Mouse (Mus musculus) myocyte (in vitro differentiated cells): Measurements from ENCODE around the gene Wrap73. TPM values are rescaled to one million over a fixed set of nuclear protein-coding genes. Genes with fewer than 3 reads are reported as not detected.

Experiments
- H3K27me3 ChIP-seq: one replicate; pipeline ENCODE4 v1.6.1; 2011; ENCODE audit not compliant: control insufficient read depth, insufficient read depth, insufficient read length
- H3K36me3 ChIP-seq: one replicate; pipeline ENCODE4 v1.6.1; 2011; ENCODE audit not compliant: control insufficient read depth, insufficient read depth
- H3K4me2 ChIP-seq: one replicate; pipeline ENCODE4 v1.6.1; 2011; ENCODE audit warnings: low read depth, control low read depth
- H3K4me3 ChIP-seq: one replicate; pipeline ENCODE4 v1.5.1; 2011; ENCODE audit warnings: mild to moderate bottlenecking, control low read depth, moderate library complexity
- H3K79me2 ChIP-seq: one replicate; pipeline ENCODE4 v1.6.1; 2011; ENCODE audit not compliant: control insufficient read depth, insufficient read depth
- H3ac ChIP-seq: one replicate; pipeline ENCODE4 v1.6.1; 2011; ENCODE audit not compliant: control insufficient read depth, insufficient read length
- CEBPB ChIP-seq: IDR thresholded peaks from 2 replicates; pipeline ENCODE4 v1.6.1; 2011; ENCODE audit warnings: mild to moderate bottlenecking, moderate library complexity; ENCODE audit not compliant: poor library complexity, insufficient read depth, severe bottlenecking
- E2F4 ChIP-seq: IDR thresholded peaks from one replicate; pipeline ENCODE4 v1.6.1; 2011; ENCODE audit warnings: mild to moderate bottlenecking, control low read depth, moderate library complexity; ENCODE audit not compliant: insufficient read depth
- MAX ChIP-seq: IDR thresholded peaks from one replicate; pipeline ENCODE4 v1.6.1; 2011; ENCODE audit warnings: low read depth, mild to moderate bottlenecking, control low read depth
- MYOD1 ChIP-seq, 3 experiments: IDR thresholded peaks; one replicate each; pipeline ENCODE4 v1.6.1; 2011; ENCODE audit warnings: control low read depth in 2 of 3, low read depth in 2 of 3, mild to moderate bottlenecking in 2 of 3, moderate library complexity in 1 of 3; ENCODE audit not compliant: insufficient read length in 2 of 3, control insufficient read depth in 1 of 3
- MYOG ChIP-seq, 3 experiments: IDR thresholded peaks; one replicate each; pipeline ENCODE4 v1.6.1; 2011; ENCODE audit warnings: control low read depth in 2 of 3, low read depth in 2 of 3, mild to moderate bottlenecking in 2 of 3; ENCODE audit not compliant: insufficient read length in 2 of 3, control insufficient read depth in 1 of 3, insufficient read depth in 1 of 3
- POLR2A ChIP-seq: IDR thresholded peaks from one replicate; pipeline ENCODE4 v1.6.1; 2011; ENCODE audit warnings: low read depth, mild to moderate bottlenecking, control low read depth, moderate library complexity; ENCODE audit not compliant: insufficient read length
- POLR2AphosphoS2 ChIP-seq: IDR thresholded peaks from one replicate; pipeline ENCODE4 v1.6.1; 2011; ENCODE audit warnings: low read depth, control low read depth; ENCODE audit not compliant: insufficient read length
- REST ChIP-seq: IDR thresholded peaks from one replicate; pipeline ENCODE4 v1.6.1; 2011; ENCODE audit warnings: mild to moderate bottlenecking, control low read depth, moderate library complexity; ENCODE audit not compliant: insufficient read depth, insufficient read length
- SRF ChIP-seq: IDR thresholded peaks from one replicate; pipeline ENCODE4 v1.6.1; 2011; ENCODE audit warnings: low read depth; ENCODE audit not compliant: control insufficient read depth, insufficient read length
- TCF12 ChIP-seq: IDR thresholded peaks from one replicate; pipeline ENCODE4 v1.6.1; 2011; ENCODE audit warnings: mild to moderate bottlenecking, control low read depth; ENCODE audit not compliant: poor library complexity, insufficient read depth, severe bottlenecking
- TCF3 ChIP-seq: IDR thresholded peaks from one replicate; pipeline ENCODE4 v1.6.1; 2011; ENCODE audit warnings: low read depth, control low read depth; ENCODE audit not compliant: insufficient read length
- USF1 ChIP-seq: IDR thresholded peaks from one replicate; pipeline ENCODE4 v1.6.1; 2011; ENCODE audit warnings: low read depth, mild to moderate bottlenecking, control low read depth, moderate library complexity
- polyA plus RNA-seq: library from polyadenylated mRNA; unstranded; fragments of >200 nt; fragmentation: generic; extraction: Trizol; gene quantifications from one replicate; pipeline ENCODE4 v1.2.1, GENCODE M21; 2012; ENCODE audit warnings: missing spikeins

Gene Wrap73
- polyA plus RNA-seq = 23.8 TPM

DNA sequence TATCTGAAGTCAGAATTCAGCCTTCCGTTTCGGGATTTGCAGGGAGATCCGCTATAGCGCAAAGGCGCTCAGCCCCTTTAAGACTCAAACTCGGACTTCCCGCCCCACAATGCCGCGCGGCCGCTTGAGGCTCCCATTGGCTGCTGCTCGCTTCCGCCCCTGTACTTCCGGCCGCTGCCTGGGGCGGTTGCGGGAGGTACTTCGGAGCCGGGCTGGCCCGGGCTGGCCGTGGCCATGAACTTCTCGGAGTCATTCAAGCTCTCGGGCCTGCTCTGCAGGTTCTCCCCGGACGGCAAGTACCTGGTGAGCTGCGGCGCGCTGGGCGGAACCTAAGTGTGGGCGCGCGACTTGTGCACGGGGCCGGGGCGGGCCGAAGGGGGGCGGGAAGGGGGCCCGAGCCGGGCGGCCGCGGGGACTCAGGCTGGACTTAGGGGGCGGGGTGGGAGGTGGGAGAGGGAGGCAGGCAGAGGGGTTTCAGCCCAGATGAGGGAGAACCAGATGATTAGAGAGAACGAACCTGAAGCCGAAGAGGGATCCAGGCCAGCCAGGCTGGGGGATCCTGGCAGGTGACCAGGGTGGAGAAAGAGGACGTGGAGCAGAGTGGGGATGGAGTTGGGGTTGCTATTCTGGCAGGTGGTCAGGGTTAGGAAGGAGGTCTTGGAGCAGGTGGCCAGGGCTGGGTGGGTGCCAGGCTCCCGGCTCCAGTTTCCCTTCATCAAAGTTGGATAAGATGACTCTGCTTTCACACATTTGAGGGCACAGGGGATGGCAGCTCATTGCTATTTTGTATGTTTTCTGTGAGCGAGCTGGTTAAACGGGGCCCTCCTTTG, at the start of gene Wrap73:
Gene Wrap73, plus strand, starts transcription at position 162 of the 830 bp plus-strand sequence.
- TF ChIP-seq MYOG (IDR thresholded peaks at IDR 0.05; ENCODE audit: control insufficient read depth in 1 of 3, insufficient read depth in 1 of 3, insufficient read length in 2 of 3, low read depth in 2 of 3) (peak in 1 of 3 experiments; percentile 5), CEBPB (no peak), SRF (no peak), TCF3 (no peak), TCF12 (no peak), MAX (no peak), POLR2AphosphoS2 (no peak), REST (no peak), MYOD1 (IDR thresholded peaks at IDR 0.05; ENCODE audit: control insufficient read depth in 1 of 3, insufficient read length in 2 of 3, low read depth in 2 of 3) (peak in 2 of 3 experiments; percentile 28 to 40), POLR2A (peak; percentile 72), USF1 (no peak), E2F4 (peak; percentile 44)
- Histone ChIP-seq H3K4me3 (peak within 1 kb of the TSS; percentile 52), H3K79me2 (peaks cover 7% of the 10 kb centered on the region), H3K36me3 (no peaks in the 10 kb centered on the region), H3K4me2 (peak within 1 kb of the TSS; percentile 85), H3K27me3 (peaks cover 41% of the 10 kb centered on the region), H3ac (peak within 1 kb of the TSS; percentile 84)

- Histone ChIP-seq H3ac (no peak overlapping the region), H3K27me3 (peaks cover 10% of the 10 kb centered on the region), H3K4me2 (no peak overlapping the region), H3K4me3 (no peak overlapping the region), H3K79me2 (no peaks in the 10 kb centered on the region), H3K36me3 (no peaks in the 10 kb centered on the region)
- no peak for TF ChIP-seq TCF12
Observed at GRCm38 (mm10) chr4:154093210-154093609, 49.0 kb upstream of the Wrap73 start.

- no peaks in the 10 kb centered on the region for H3K36me3 ChIP-seq
- no peak overlapping the region for H3ac ChIP-seq
- no peak overlapping the region for H3K4me3 ChIP-seq
- H3K4me2 ChIP-seq = no peak overlapping the region
- no peaks in the 10 kb centered on the region for H3K79me2 ChIP-seq
- no peak for TF ChIP-seq E2F4
- no peak for TF ChIP-seq MAX
- no peak for TF ChIP-seq POLR2A
- TF ChIP-seq MYOD1 (IDR thresholded peaks at IDR 0.05; ENCODE audit: control insufficient read depth in 1 of 3, insufficient read length in 2 of 3, low read depth in 2 of 3) = no peak
- TF ChIP-seq POLR2AphosphoS2 = no peak
- no peak for TF ChIP-seq TCF12
- TF ChIP-seq SRF = no peak
- TF ChIP-seq MYOG (IDR thresholded peaks at IDR 0.05; ENCODE audit: control insufficient read depth in 1 of 3, insufficient read depth in 1 of 3, insufficient read length in 2 of 3, low read depth in 2 of 3) = no peak
- TF ChIP-seq USF1 = no peak
- TF ChIP-seq REST = no peak
- no peak for TF ChIP-seq CEBPB
- TF ChIP-seq TCF3 = no peak
- no peaks in the 10 kb centered on the region for H3K27me3 ChIP-seq
Observed at GRCm38 (mm10) chr4:154096111-154096510, 46.1 kb upstream of the Wrap73 start.

GRCm38 (mm10) chr4:154099361-154099760, 42.8 kb upstream of the Wrap73 start:
- H3ac ChIP-seq = no peak overlapping the region
- no peaks in the 10 kb centered on the region for H3K27me3 ChIP-seq
- no peak overlapping the region for H3K4me2 ChIP-seq
- TF ChIP-seq USF1 = no peak
- TF ChIP-seq MYOD1 (IDR thresholded peaks at IDR 0.05; ENCODE audit: control insufficient read depth in 1 of 3, insufficient read length in 2 of 3, low read depth in 2 of 3) = no peak
- TF ChIP-seq E2F4 = no peak
- no peaks in the 10 kb centered on the region for H3K36me3 ChIP-seq
- no peak overlapping the region for H3K4me3 ChIP-seq
- no peaks in the 10 kb centered on the region for H3K79me2 ChIP-seq

DNA sequence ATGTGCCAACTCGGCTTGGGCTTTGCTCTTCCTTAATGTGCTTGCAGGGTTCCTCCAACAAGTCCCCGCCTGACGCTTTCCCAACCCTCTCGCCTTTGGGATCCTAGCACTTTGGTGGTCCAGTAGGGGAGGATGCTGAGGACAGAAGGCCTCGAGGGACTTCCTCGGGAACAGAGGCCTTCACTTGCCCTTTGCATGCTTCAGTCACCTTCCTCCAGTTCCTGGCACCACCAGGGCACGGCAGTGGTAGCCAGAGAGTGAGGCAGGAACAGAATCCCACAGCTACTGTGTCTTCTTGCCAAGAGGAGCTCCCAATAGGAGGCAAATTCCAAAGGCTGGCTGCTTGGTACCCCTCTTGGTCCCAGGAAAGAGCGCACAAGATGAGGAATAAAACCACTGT, 38.8 kb upstream of the Wrap73 start:
- Histone ChIP-seq H3ac (no peak overlapping the region), H3K27me3 (no peaks in the 10 kb centered on the region), H3K36me3 (no peaks in the 10 kb centered on the region), H3K79me2 (no peaks in the 10 kb centered on the region), H3K4me2 (no peak overlapping the region), H3K4me3 (no peak overlapping the region)
- TF ChIP-seq MAX (no peak), E2F4 (no peak), MYOG (IDR thresholded peaks at IDR 0.05; ENCODE audit: control insufficient read depth in 1 of 3, insufficient read depth in 1 of 3, insufficient read length in 2 of 3, low read depth in 2 of 3) (no peak), POLR2AphosphoS2 (no peak), TCF3 (no peak), SRF (no peak), TCF12 (no peak)
